Mouse (Mus musculus) hindbrain, postnatal 0 days (tissue): ENCODE data around the gene Sik1. TPM values are rescaled to one million over a fixed set of nuclear protein-coding genes. Genes with fewer than 3 reads are reported as not detected.

Source experiments
- ATAC-seq: fragments of 200-750 bp; cut with Nextera tagmentation; 2 replicates; pipeline ENCODE4 v1.8.0; 2017; ENCODE audit warnings: mild to moderate bottlenecking, moderate TSS enrichment, moderate library complexity
- DNase-seq: peaks from one replicate; pipeline ENCODE4 v3.0.0-alpha.2; 2015; ENCODE audit warnings: low spot score
- H3K27ac ChIP-seq: fragments of 300-500 bp; sonication (generic); 2 replicates; pipeline ENCODE4 v1.5.1; 2014; ENCODE audit warnings: mild to moderate bottlenecking
- H3K27me3 ChIP-seq: fragments of 300-500 bp; sonication (generic); 2 replicates; pipeline ENCODE4 v1.6.1; 2014; ENCODE audit warnings: low read length, mixed read lengths; ENCODE audit not compliant: insufficient read depth
- H3K36me3 ChIP-seq: fragments of 300-500 bp; sonication (generic); 2 replicates; pipeline ENCODE4 v1.6.1; 2014; ENCODE audit warnings: low read length, mixed read lengths; ENCODE audit not compliant: insufficient read depth
- H3K4me1 ChIP-seq: fragments of 300-500 bp; sonication (generic); 2 replicates; pipeline ENCODE4 v1.6.1; 2014; ENCODE audit warnings: antibody characterized with exemption, low read length, mixed read lengths; ENCODE audit not compliant: insufficient read depth
- H3K4me2 ChIP-seq: fragments of 300-500 bp; sonication (generic); 2 replicates; pipeline ENCODE4 v1.6.1; 2014; ENCODE audit warnings: low read depth, mild to moderate bottlenecking, low read length, moderate library complexity, mixed read lengths
- H3K4me3 ChIP-seq: fragments of 300-500 bp; sonication (generic); 2 replicates; pipeline ENCODE4 v1.5.1; 2014; ENCODE audit warnings: low read length
- H3K9ac ChIP-seq: fragments of 300-500 bp; sonication (generic); replicated peaks from 2 replicates; pipeline ENCODE4 v1.6.1; 2014; ENCODE audit warnings: mild to moderate bottlenecking, low read length, moderate library complexity, mixed read lengths
- H3K9me3 ChIP-seq: fragments of 300-500 bp; sonication (generic); 2 replicates; pipeline ENCODE4 v1.6.1; 2016; ENCODE audit warnings: low read length, mixed read lengths
- CTCF ChIP-seq: IDR thresholded peaks from 2 replicates; pipeline ENCODE4 v1.5.1; 2016; ENCODE audit warnings: antibody characterized with exemption, control low read depth, low read depth
- WGBS: fragments of 180-500 bp; shearing (Covaris S2); extraction: QIAGEN DNeasy Blood & Tissue Kit; methylation state at CpG from one replicate; pipeline ENCODE4 v1.1.7; 2014; 5-methylcytosine and 5-hydroxymethylcytosine counted together
- polyA plus RNA-seq: library from polyadenylated mRNA; unstranded; fragments of >200 nt; fragmentation: Nextera tagmentation; extraction: Ambion mirVana; gene quantifications from 2 replicates; pipeline ENCODE4 v1.2.1, GENCODE M21; 2015
- total RNA-seq: library from RNA; depleted of rRNA; stranded (reverse); fragments of >200 nt; gene quantifications from 2 replicates; pipeline ENCODE4 v1.2.3, GENCODE M21; 2014

Gene Sik1
- total and polyA plus RNA-seq, 2 experiments from 2014 or later = 18.1 to 39.6 TPM

- H3K4me3 ChIP-seq = no peak overlapping the region
- H3K9ac ChIP-seq = no peak overlapping the region
- H3K27ac ChIP-seq = no peak overlapping the region
- H3K27me3 ChIP-seq = no peaks in the 10 kb centered on the region
- WGBS = 82% methylated on average over 4 of the region's 4 CpGs
- no peaks in the 10 kb centered on the region for H3K36me3 ChIP-seq
- H3K4me2 ChIP-seq = no peak overlapping the region
- DNase-seq (no peak), ATAC-seq (no peak)
- peaks cover 6% of the 10 kb centered on the region; the same call in 1 of the 2 replicates for H3K4me1 ChIP-seq
- no peak for TF ChIP-seq CTCF
- no peaks in the 10 kb centered on the region for H3K9me3 ChIP-seq
Observed at GRCm38 (mm10) chr17:31897186-31897793, 41.7 kb upstream of the Sik1 start.

GRCm38 (mm10) chr17:31896751-31897150, 41.1 kb upstream of the Sik1 start:
- Histone ChIP-seq H3K4me3 (no peak overlapping the region), H3K9ac (no peak overlapping the region), H3K9me3 (no peaks in the 10 kb centered on the region), H3K27ac (no peak overlapping the region), H3K4me1 (peaks cover 6% of the 10 kb centered on the region; the same call in 1 of the 2 replicates), H3K4me2 (no peak overlapping the region), H3K27me3 (no peaks in the 10 kb centered on the region), H3K36me3 (no peaks in the 10 kb centered on the region)
- ATAC-seq = no peak
- DNase-seq = no peak
- 82% methylated on average over 3 of the region's 3 CpGs for WGBS
- TF ChIP-seq CTCF = no peak

GRCm38 (mm10) chr17:31896311-31896710, 40.7 kb upstream of the Sik1 start:
- H3K4me3 ChIP-seq = no peak overlapping the region
- H3K4me1 ChIP-seq = peaks cover 6% of the 10 kb centered on the region; the same call in 1 of the 2 replicates
- 93% methylated on average over 7 of the region's 7 CpGs for WGBS
- no peak overlapping the region for H3K27ac ChIP-seq
- H3K4me2 ChIP-seq = no peak overlapping the region
- ATAC-seq (no peak), DNase-seq (no peak)
- no peaks in the 10 kb centered on the region for H3K27me3 ChIP-seq
- H3K36me3 ChIP-seq = no peaks in the 10 kb centered on the region
- no peak for TF ChIP-seq CTCF
- H3K9ac ChIP-seq = no peak overlapping the region
- H3K9me3 ChIP-seq = no peaks in the 10 kb centered on the region

- H3K9me3 ChIP-seq = no peaks in the 10 kb centered on the region
- H3K27me3 ChIP-seq = no peaks in the 10 kb centered on the region
- H3K4me3 ChIP-seq = no peak overlapping the region
- DNase-seq (no peak), ATAC-seq (no peak)
- no peak for TF ChIP-seq CTCF
- no peaks in the 10 kb centered on the region for H3K36me3 ChIP-seq
- no peak overlapping the region for H3K27ac ChIP-seq
- peaks cover 6% of the 10 kb centered on the region; the same call in 1 of the 2 replicates for H3K4me1 ChIP-seq
- 79% methylated on average over 5 of the region's 5 CpGs for WGBS
- no peak overlapping the region for H3K9ac ChIP-seq
- H3K4me2 ChIP-seq = no peak overlapping the region
Observed at GRCm38 (mm10) chr17:31893371-31894060, 37.9 kb upstream of the Sik1 start.

GRCm38 (mm10) chr17:31892750-31893149, 37.1 kb upstream of the Sik1 start:
- no peak for TF ChIP-seq CTCF
- peak; percentile 56; the same call in 1 of the 2 replicates for ATAC-seq
- peak; percentile 50 for DNase-seq
- Histone ChIP-seq H3K9ac (no peak overlapping the region), H3K9me3 (no peaks in the 10 kb centered on the region), H3K27me3 (no peaks in the 10 kb centered on the region), H3K4me2 (no peak overlapping the region), H3K27ac (no peak overlapping the region), H3K36me3 (no peaks in the 10 kb centered on the region), H3K4me3 (no peak overlapping the region), H3K4me1 (peaks cover 6% of the 10 kb centered on the region; the same call in 1 of the 2 replicates)
- WGBS = 21% methylated on average over 10 of the region's 10 CpGs

- Histone ChIP-seq H3K36me3 (no peaks in the 10 kb centered on the region), H3K4me3 (no peak overlapping the region), H3K4me1 (peaks cover 6% of the 10 kb centered on the region; the same call in 1 of the 2 replicates), H3K4me2 (no peak overlapping the region), H3K27me3 (no peaks in the 10 kb centered on the region), H3K9ac (no peak overlapping the region), H3K27ac (no peak overlapping the region), H3K9me3 (no peaks in the 10 kb centered on the region)
- no peak for ATAC-seq
- no peak for TF ChIP-seq CTCF
- 65% methylated on average over 4 of the region's 4 CpGs for WGBS
- DNase-seq = no peak
Observed at GRCm38 (mm10) chr17:31891858-31892257, 36.3 kb upstream of the Sik1 start.

- Histone ChIP-seq H3K36me3 (no peaks in the 10 kb centered on the region), H3K4me2 (no peak overlapping the region), H3K9ac (no peak overlapping the region), H3K4me3 (no peak overlapping the region), H3K9me3 (no peaks in the 10 kb centered on the region), H3K4me1 (peaks cover 6% of the 10 kb centered on the region; the same call in 1 of the 2 replicates), H3K27ac (no peak overlapping the region), H3K27me3 (no peaks in the 10 kb centered on the region)
- ATAC-seq (no peak), DNase-seq (no peak)
- 32% methylated on average over 2 of the region's 2 CpGs for WGBS
- TF ChIP-seq CTCF = no peak
Observed at GRCm38 (mm10) chr17:31890311-31890951, 34.8 kb upstream of the Sik1 start.
